In genomic region chr4:114907056-114907917, GRCm38 (mm10) we compare ENCODE assay signal across 9 mouse cellular contexts. TPM values are rescaled to one million over a fixed set of nuclear protein-coding genes. Genes with fewer than 3 reads are reported as not detected.
A peak's percentile ranks its signal among the peaks of the same experiment; 100 is the strongest.
DNase-seq lines count a peak whose midpoint lies in the region; ATAC-seq and TF ChIP-seq lines count a peak whose summit lies in the region.
"Had no signal": no experiment of that assay in that cellular context is flagged by ENCODE, and none has a peak within 500 bp of the region (broad histone marks: within the 10 kb centered on the region; RNA-seq: fewer than 3 reads in every experiment).

No protein-coding gene starts in this region.

- H3K4me2 ChIP-seq in hindbrain, postnatal 0 days (ENCODE audit: low read depth, low read length), result peak overlapping the region; percentile 54; the same call in 1 of the 2 replicates
- peak overlapping the region; percentile 77 for H3K4me2 ChIP-seq in midbrain, embryonic 12.5 days (replicated peaks)

- H3K36me3 ChIP-seq in spleen, adult 2 months (ENCODE audit: control insufficient read depth, insufficient read depth, low read length), result no peaks in the 10 kb centered on the region
- H3K36me3 ChIP-seq in embryonic facial prominence, embryonic 10.5 days (replicated peaks), result no peaks in the 10 kb centered on the region; the same call in 1 of the 2 replicates
- H3K36me3 ChIP-seq in hindbrain, postnatal 0 days (ENCODE audit: insufficient read depth, low read length), result no peaks in the 10 kb centered on the region
- H3K36me3 ChIP-seq in midbrain, embryonic 12.5 days, result no peaks in the 10 kb centered on the region

- 10% methylated on average over 74 of the region's 74 CpGs for WGBS in spleen, adult 2 months
- under 1% methylated on average over 74 of the region's 74 CpGs for WGBS in embryonic facial prominence, embryonic 10.5 days
- WGBS in hindbrain, postnatal 0 days, result 1% methylated on average over 74 of the region's 74 CpGs
- WGBS in midbrain, embryonic 12.5 days, result 1% methylated on average over 73 of the region's 74 CpGs

- peaks cover 10% of the 10 kb centered on the region for H3K4me1 ChIP-seq in spleen, adult 2 months (ENCODE audit: control insufficient read depth, insufficient read depth, insufficient read length)
- peaks cover 80% of the 10 kb centered on the region for H3K4me1 ChIP-seq in embryonic facial prominence, embryonic 10.5 days
- no peaks in the 10 kb centered on the region for H3K4me1 ChIP-seq in hindbrain, postnatal 0 days (ENCODE audit: insufficient read depth, low read length)
- peaks cover 35% of the 10 kb centered on the region for H3K4me1 ChIP-seq in midbrain, embryonic 12.5 days

- no peaks in the 10 kb centered on the region for H3K9me3 ChIP-seq in embryonic facial prominence, embryonic 10.5 days
- no peaks in the 10 kb centered on the region for H3K9me3 ChIP-seq in hindbrain, postnatal 0 days (ENCODE audit: low read length)
- no peaks in the 10 kb centered on the region for H3K9me3 ChIP-seq in midbrain, embryonic 12.5 days

- H3K27me3 ChIP-seq in spleen, adult 2 months (ENCODE audit: control insufficient read depth, insufficient read depth, low read length), result peaks cover 39% of the 10 kb centered on the region
- peaks cover 100% of the 10 kb centered on the region for H3K27me3 ChIP-seq in embryonic facial prominence, embryonic 10.5 days (replicated peaks; ENCODE audit: low read depth, poor library complexity, severe bottlenecking)
- peaks cover 84% of the 10 kb centered on the region for H3K27me3 ChIP-seq in hindbrain, postnatal 0 days (ENCODE audit: insufficient read depth, low read length)
- peaks cover 99% of the 10 kb centered on the region for H3K27me3 ChIP-seq in midbrain, embryonic 12.5 days

- ATAC-seq in hindbrain, postnatal 0 days, result no peak
- no peak for ATAC-seq in midbrain, embryonic 12.5 days (ENCODE audit: low FRiP score, low read depth)

- no peak for TF ChIP-seq CTCF in spleen, adult 2 months (IDR thresholded peaks at IDR 0.05; ENCODE audit: extremely low read depth, insufficient read depth, insufficient read length, insufficient replicate concordance)
- no peak for TF ChIP-seq CTCF in hindbrain, postnatal 0 days (IDR thresholded peaks at IDR 0.05; ENCODE audit: low read depth)

- H3K27ac ChIP-seq in spleen, adult 2 months (ENCODE audit: insufficient read depth, low read length), result no peak overlapping the region
- H3K27ac ChIP-seq in embryonic facial prominence, embryonic 10.5 days (replicated peaks), result peak overlapping the region; percentile 92
- no peak overlapping the region for H3K27ac ChIP-seq in hindbrain, postnatal 0 days
- peak overlapping the region; percentile 61 for H3K27ac ChIP-seq in midbrain, embryonic 12.5 days (replicated peaks)

- H3K9ac ChIP-seq in hindbrain, postnatal 0 days (replicated peaks; ENCODE audit: low read length), result peak overlapping the region; percentile 24; the same call in 1 of the 2 replicates
- H3K9ac ChIP-seq in midbrain, embryonic 12.5 days (replicated peaks), result peak overlapping the region; percentile 58; the same call in 1 of the 2 replicates

- DNase-seq in spleen, adult 2 months (ENCODE audit: low read depth in 1 of 2, low spot score in 2 of 2), result peak in 1 of 2 experiments; percentile 14
- DNase-seq in spleen, adult 12 weeks (ENCODE audit: low spot score), result no peak
- DNase-seq in embryonic facial prominence, embryonic 10.5 days (ENCODE audit: low spot score), result peak; percentile 64
- DNase-seq in hindbrain, postnatal 0 days (ENCODE audit: low spot score), result no peak
- DNase-seq in left cerebral cortex, adult 18-20 months (ENCODE audit: low spot score in 2 of 2), result no peak
- DNase-seq in cerebellum, postnatal 36 days, result no peak
- no peak for DNase-seq in thymus, postnatal 10 days (ENCODE audit: low spot score in 2 of 2)

- peak overlapping the region; percentile 80 for H3K4me3 ChIP-seq in spleen, adult 2 months (ENCODE audit: extremely low read depth, insufficient read depth, insufficient read length)
- H3K4me3 ChIP-seq in embryonic facial prominence, embryonic 10.5 days, result peak overlapping the region; percentile 75
- peak overlapping the region; percentile 33 for H3K4me3 ChIP-seq in hindbrain, postnatal 0 days (ENCODE audit: low read length)
- peak overlapping the region; percentile 52 for H3K4me3 ChIP-seq in midbrain, embryonic 12.5 days

- TF ChIP-seq POLR2A in spleen, adult 2 months (IDR thresholded peaks at IDR 0.05; ENCODE audit: low read depth, low read length), result no peak

RNA-seq across cellular contexts. Expression of gene Foxd2, which starts 1.4 kb away (rescaled TPM):
- 0.72 and 1.1 TPM in 2 replicates for polyA plus RNA-seq in spleen, adult 2 months (2012; rRNA removed)
- polyA plus RNA-seq in embryonic facial prominence, embryonic 10.5 days (2016; fragmentation: Nextera tagmentation; extraction: Ambion mirVana), result 4.6 and 4.8 TPM in 2 replicates
- total RNA-seq in hindbrain, postnatal 0 days (2014; rRNA removed), result 0.90 and 1.8 TPM in 2 replicates
- 0.16 and 0.30 TPM in 2 replicates for polyA plus RNA-seq in hindbrain, postnatal 0 days (2015; fragmentation: Nextera tagmentation; extraction: Ambion mirVana)
- polyA plus RNA-seq in midbrain, embryonic 12.5 days (2016; fragmentation: Nextera tagmentation; extraction: Ambion mirVana), result 3.0 and 5.2 TPM in 2 replicates
- total RNA-seq in left cerebral cortex, adult 18-20 months (2021), result under 1 TPM; 0.58 to 0.91 TPM

RNA-seq across cellular contexts. Expression of gene Foxe3, which starts 18.5 kb away (rescaled TPM):
- polyA plus RNA-seq in spleen, adult 2 months (2012; rRNA removed), result not detected in 2 replicates
- polyA plus RNA-seq in embryonic facial prominence, embryonic 10.5 days (2016; fragmentation: Nextera tagmentation; extraction: Ambion mirVana), result 1.0 and 1.5 TPM in 2 replicates
- total RNA-seq in hindbrain, postnatal 0 days (2014; rRNA removed), result not detected in 2 replicates
- not detected in 2 replicates for polyA plus RNA-seq in hindbrain, postnatal 0 days (2015; fragmentation: Nextera tagmentation; extraction: Ambion mirVana)
- polyA plus RNA-seq in midbrain, embryonic 12.5 days (2016; fragmentation: Nextera tagmentation; extraction: Ambion mirVana), result 0.42 and 0.46 TPM in 2 replicates
- total RNA-seq in left cerebral cortex, adult 18-20 months (2021), result not detected
- total RNA-seq: neutrophil, adult 5-6 weeks had no signal

Comparison
In these comparisons a context has a peak if more than half of its experiments do, and no peak if none do; other contexts are left out.
1. H3K27ac ChIP-seq: peak in embryonic facial prominence, embryonic 10.5 days (single experiment) and midbrain, embryonic 12.5 days (single experiment); none in spleen, adult 2 months (single experiment) and hindbrain, postnatal 0 days (single experiment).
2. Peak in every context shown above with its lines, with median percentiles within 50 percentile points of each other: H3K4me3 ChIP-seq.